ENCODE assay signal across 8 mouse cellular contexts in the genomic region with DNA sequence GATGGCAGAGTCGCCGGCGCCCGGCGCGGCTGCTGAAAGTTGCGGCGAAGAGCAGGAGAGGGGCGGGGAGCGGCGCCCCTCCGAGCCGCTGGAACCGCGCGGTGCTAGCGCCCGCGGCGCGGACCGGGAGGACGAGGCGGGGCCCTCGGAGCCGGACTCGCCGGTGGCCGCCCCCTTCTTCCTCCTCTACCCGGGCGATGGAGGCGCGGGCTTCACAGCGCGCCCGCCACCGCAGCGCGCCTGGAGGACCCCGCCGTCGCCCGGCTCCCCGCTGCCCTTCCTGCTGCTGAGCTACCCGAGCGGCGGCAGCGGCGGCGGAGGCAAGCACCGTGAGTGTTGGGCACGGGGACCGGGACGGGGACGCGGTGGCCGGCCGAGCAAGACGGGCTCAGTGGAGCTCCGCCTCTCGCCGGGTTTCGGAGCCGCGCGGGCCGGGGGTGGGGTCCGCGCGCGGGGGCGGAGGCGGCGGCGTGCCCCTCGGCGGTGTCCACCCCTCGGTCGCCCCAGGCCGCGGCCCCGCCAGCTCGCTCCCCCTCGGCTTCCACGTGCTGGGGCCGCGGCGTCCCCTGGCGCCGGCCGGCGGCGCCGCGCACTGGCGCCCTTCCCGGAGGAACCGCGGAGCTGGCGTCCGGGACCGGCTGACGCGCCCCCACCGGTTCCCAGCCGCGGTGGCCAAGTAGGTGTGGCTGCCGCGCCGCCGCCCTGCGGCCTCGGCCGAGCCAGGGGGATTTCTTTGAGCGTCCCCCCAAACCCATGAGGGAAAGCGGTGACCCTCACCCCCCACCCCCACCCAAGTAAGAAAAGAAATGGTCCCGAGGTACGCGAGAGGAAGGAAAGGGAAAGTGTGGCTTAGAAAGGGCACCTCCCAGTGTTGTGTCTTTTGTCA. TPM values are rescaled to one million over a fixed set of nuclear protein-coding genes. Genes with fewer than 3 reads are reported as not detected.
DNase-seq lines count a peak whose midpoint lies in the region; ATAC-seq and TF ChIP-seq lines count a peak whose summit lies in the region.

No protein-coding gene starts in this region.

- H3K36me3 ChIP-seq in heart, embryonic 15.5 days: no peaks in the 10 kb centered on the region
- no peaks in the 10 kb centered on the region for H3K36me3 ChIP-seq in lung, embryonic 15.5 days

- H3K27me3 ChIP-seq in heart, embryonic 15.5 days: no peaks in the 10 kb centered on the region
- no peaks in the 10 kb centered on the region for H3K27me3 ChIP-seq in lung, embryonic 15.5 days

- peak overlapping the region; percentile 80 for H3K4me3 ChIP-seq in bone marrow, adult 2 months (replicated peaks; ENCODE audit: control insufficient read depth, low read depth, low read length)
- peak overlapping the region; percentile 79 for H3K4me3 ChIP-seq in embryonic fibroblast, embryonic 13.5 days (ENCODE audit: insufficient read depth, low read length)
- H3K4me3 ChIP-seq in heart, embryonic 15.5 days: peak overlapping the region; percentile 94
- H3K4me3 ChIP-seq in lung, embryonic 15.5 days: peak overlapping the region; percentile 89

- 2% methylated on average over 111 of the region's 119 CpGs for WGBS in bone marrow, adult 2 months
- under 1% methylated on average over 117 of the region's 119 CpGs for WGBS in heart, embryonic 15.5 days
- under 1% methylated on average over 100 of the region's 119 CpGs for WGBS in lung, embryonic 15.5 days

- no peaks in the 10 kb centered on the region for H3K9me3 ChIP-seq in heart, embryonic 15.5 days (replicated peaks)
- no peaks in the 10 kb centered on the region for H3K9me3 ChIP-seq in lung, embryonic 15.5 days

- no peaks in the 10 kb centered on the region for H3K4me1 ChIP-seq in bone marrow, adult 2 months (ENCODE audit: control insufficient read depth, insufficient read depth, low read length)
- no peaks in the 10 kb centered on the region; the same call in 1 of the 2 replicates for H3K4me1 ChIP-seq in embryonic fibroblast, embryonic 13.5 days (ENCODE audit: control insufficient read depth, insufficient read depth, low read length)
- H3K4me1 ChIP-seq in heart, embryonic 15.5 days (replicated peaks): peaks cover 16% of the 10 kb centered on the region
- H3K4me1 ChIP-seq in lung, embryonic 15.5 days: peaks cover 12% of the 10 kb centered on the region

- TF ChIP-seq POLR2A in bone marrow, adult 2 months (IDR thresholded peaks at IDR 0.05; ENCODE audit: borderline replicate concordance, control insufficient read depth, low read depth, low read length): no peak
- peak; percentile 22; the same call in 1 of the 2 replicates for TF ChIP-seq POLR2A in embryonic fibroblast, embryonic 13.5 days (IDR thresholded peaks at IDR 0.05; ENCODE audit: low read depth, low read length)

- peak; percentile 73 for ATAC-seq in heart, embryonic 15.5 days (replicated peaks; ENCODE audit: insufficient number of reproducible peaks, insufficient read depth, low FRiP score, low read depth)
- ATAC-seq in lung, embryonic 15.5 days (ENCODE audit: borderline replicate concordance, extremely low read depth, low FRiP score, low TSS enrichment): peak; percentile 81

- peak overlapping the region; percentile 89 for H3K9ac ChIP-seq in heart, embryonic 15.5 days
- H3K9ac ChIP-seq in lung, embryonic 15.5 days: peak overlapping the region; percentile 60

- H3K27ac ChIP-seq in bone marrow, adult 2 months (ENCODE audit: control insufficient read depth, insufficient read depth, low read depth, low read length, poor library complexity): peak overlapping the region; percentile 83
- H3K27ac ChIP-seq in embryonic fibroblast, embryonic 13.5 days (ENCODE audit: insufficient read depth, low read length): peak overlapping the region; percentile 72
- H3K27ac ChIP-seq in heart, embryonic 15.5 days: peak overlapping the region; percentile 97
- peak overlapping the region; percentile 92 for H3K27ac ChIP-seq in lung, embryonic 15.5 days

- TF ChIP-seq CTCF in bone marrow, adult 2 months (IDR thresholded peaks at IDR 0.05; ENCODE audit: control insufficient read depth, insufficient read depth, low read length): no peak
- no peak for TF ChIP-seq CTCF in embryonic fibroblast, embryonic 13.5 days (IDR thresholded peaks at IDR 0.05; ENCODE audit: borderline replicate concordance, insufficient read depth, low read length)

- peak overlapping the region; percentile 75 for H3K4me2 ChIP-seq in heart, embryonic 15.5 days
- peak overlapping the region; percentile 76 for H3K4me2 ChIP-seq in lung, embryonic 15.5 days

- peak; percentile 3 to 28 for DNase-seq in CD8-positive naive resting alpha-beta T cell, adult 2 months (ENCODE audit: low read depth in 2 of 2, low spot score in 2 of 2)
- peak; percentile 81 for DNase-seq in kidney, postnatal 10 days
- peak; percentile 56 for DNase-seq in ovary, adult 18-20 months (ENCODE audit: low spot score)
- peak; percentile 67 for DNase-seq in thymus, postnatal 4 days

RNA-seq across cellular contexts. Expression of gene Rufy3, which starts 0.6 kb away (rescaled TPM):
- 4.8 and 6.1 TPM in 2 replicates for polyA plus RNA-seq in bone marrow, adult 2 months (2011; ENCODE audit: insufficient read depth, insufficient read length, low replicate concordance, missing spikeins)
- polyA plus RNA-seq in embryonic fibroblast, embryonic 13.5 days (2011; ENCODE audit: insufficient read length, low read depth, missing spikeins): 9.4 and 11.3 TPM in 2 replicates
- polyA plus RNA-seq in heart, embryonic 15.5 days (2015; fragmentation: Nextera tagmentation; extraction: Ambion mirVana): 9.2 and 14.5 TPM in 2 replicates
- polyA plus RNA-seq in lung, embryonic 15.5 days (2015; fragmentation: Nextera tagmentation; extraction: Ambion mirVana): 9.9 and 11.2 TPM in 2 replicates

RNA-seq across cellular contexts. Expression of gene Utp3, which starts 11.1 kb away (rescaled TPM):
- 35.7 and 67.6 TPM in 2 replicates for polyA plus RNA-seq in bone marrow, adult 2 months (2011; ENCODE audit: insufficient read depth, insufficient read length, low replicate concordance, missing spikeins)
- polyA plus RNA-seq in embryonic fibroblast, embryonic 13.5 days (2011; ENCODE audit: insufficient read length, low read depth, missing spikeins): 53.0 and 55.2 TPM in 2 replicates
- 44.1 and 45.1 TPM in 2 replicates for polyA plus RNA-seq in heart, embryonic 15.5 days (2015; fragmentation: Nextera tagmentation; extraction: Ambion mirVana)
- 65.3 and 66.7 TPM in 2 replicates for polyA plus RNA-seq in lung, embryonic 15.5 days (2015; fragmentation: Nextera tagmentation; extraction: Ambion mirVana)

RNA-seq across cellular contexts. Expression of gene Jchain, which starts 37.7 kb away (rescaled TPM):
- 2.6 and 6.3 TPM in 2 replicates for polyA plus RNA-seq in bone marrow, adult 2 months (2011; ENCODE audit: insufficient read depth, insufficient read length, low replicate concordance, missing spikeins)
- not detected in 2 replicates for polyA plus RNA-seq in embryonic fibroblast, embryonic 13.5 days (2011; ENCODE audit: insufficient read length, low read depth, missing spikeins)
- polyA plus RNA-seq in heart, embryonic 15.5 days (2015; fragmentation: Nextera tagmentation; extraction: Ambion mirVana): 0.09 and 0.13 TPM in 2 replicates
- polyA plus RNA-seq in lung, embryonic 15.5 days (2015; fragmentation: Nextera tagmentation; extraction: Ambion mirVana): 0.11 TPM in 1 of 2 replicates, not detected in the other

Comparison
In these comparisons a context has a peak if more than half of its experiments do, and no peak if none do; other contexts are left out.
1. Peak in every context shown above with its lines: DNase-seq, ATAC-seq, H3K4me3 ChIP-seq and H3K27ac ChIP-seq.
2. DNase-seq: peak in every context shown above with its lines; median percentile 81 in kidney, postnatal 10 days; 67 in thymus, postnatal 4 days; 56 in ovary, adult 18-20 months; 16 in CD8-positive naive resting alpha-beta T cell, adult 2 months.